Mouse (Mus musculus) MEL (cell line): ENCODE results near the gene Mgat5. TPM values are rescaled to one million over a fixed set of nuclear protein-coding genes. Genes with fewer than 3 reads are reported as not detected.

ENCODE experiments used
- DNase-seq: peaks from one replicate; pipeline ENCODE4 v3.0.0; 2011; ENCODE audit warnings: low read depth, low spot score
- H3K27ac ChIP-seq: 2 replicates; pipeline ENCODE4 v1.5.1; 2012; ENCODE audit warnings: low read depth, mild to moderate bottlenecking, control low read depth, low read length, moderate library complexity; ENCODE audit not compliant: control insufficient read depth
- H3K27me3 ChIP-seq, 2 experiments: fragments of 150-350 bp in 1 of 2; sonication (generic) in 1 of 2; 2 replicates each; pipeline ENCODE4 v1.6.1; 2012; ENCODE audit warnings: low read length in 2 of 2, mild to moderate bottlenecking in 2 of 2, improper control_type of control experiment in 1 of 2, moderate library complexity in 1 of 2; ENCODE audit not compliant: insufficient read depth in 2 of 2, control insufficient read depth in 1 of 2
- H3K36me3 ChIP-seq, 2 experiments: 2 replicates each; pipeline ENCODE4 v1.6.1; 2012 to 2014; ENCODE audit warnings: low read length in 2 of 2, improper control_type of control experiment in 1 of 2, inconsistent platforms in 1 of 2, mild to moderate bottlenecking in 1 of 2; ENCODE audit not compliant: insufficient read depth in 2 of 2, control insufficient read depth in 1 of 2
- H3K4me1 ChIP-seq, 2 experiments: fragments of 150-350 bp in 1 of 2; sonication (generic) in 1 of 2; 2 replicates each; pipeline ENCODE4 v1.6.1; 2012; ENCODE audit warnings: low read length in 2 of 2, improper control_type of control experiment in 1 of 2, mild to moderate bottlenecking in 1 of 2; ENCODE audit not compliant: insufficient read depth in 2 of 2, control insufficient read depth in 1 of 2
- H3K4me3 ChIP-seq, 2 experiments: fragments of 150-350 bp in 1 of 2; sonication (generic) in 1 of 2; 2 replicates each; pipeline ENCODE4 v1.5.1; 2012; ENCODE audit warnings: low read depth in 2 of 2, low read length in 2 of 2, mild to moderate bottlenecking in 2 of 2, moderate library complexity in 2 of 2, control low read depth in 1 of 2, improper control_type of control experiment in 1 of 2; ENCODE audit not compliant: control insufficient read depth in 1 of 2, insufficient read depth in 1 of 2
- H3K79me2 ChIP-seq: 2 replicates; pipeline ENCODE4 v1.6.1; 2012; ENCODE audit warnings: mild to moderate bottlenecking, low read length, moderate library complexity; ENCODE audit not compliant: control insufficient read depth, poor library complexity, insufficient read depth
- H3K9ac ChIP-seq: 2 replicates; pipeline ENCODE4 v1.6.1; 2012; ENCODE audit warnings: low read depth, mild to moderate bottlenecking, control low read depth, low read length, moderate library complexity; ENCODE audit not compliant: control insufficient read depth, poor library complexity, severe bottlenecking
- H3K9me3 ChIP-seq: fragments of 150-350 bp; sonication (generic); replicated peaks from 2 replicates; pipeline ENCODE4 v1.6.1; 2012; ENCODE audit warnings: mild to moderate bottlenecking, low read length, improper control_type of control experiment, moderate library complexity; ENCODE audit not compliant: insufficient read depth
- BHLHE40 ChIP-seq: IDR thresholded peaks from 2 replicates; pipeline ENCODE4 v1.6.1; 2012; ENCODE audit warnings: low read depth, mild to moderate bottlenecking, inconsistent platforms, low read length, improper control_type of control experiment, borderline replicate concordance
- CTCF ChIP-seq, 3 experiments: IDR thresholded peaks in 2 of 3; conservative IDR thresholded peaks in 1 of 3; 2 replicates each; pipeline ENCODE4 v1.5.1; 2011 to 2012; ENCODE audit warnings: low read length in 3 of 3, low read depth in 2 of 3, mild to moderate bottlenecking in 2 of 3, improper control_type of control experiment in 1 of 3, inconsistent platforms in 1 of 3, mixed read lengths in 1 of 3, moderate library complexity in 1 of 3; ENCODE audit not compliant: control insufficient read depth in 1 of 3, insufficient read depth in 1 of 3, poor library complexity in 1 of 3, severe bottlenecking in 1 of 3
- E2F4 ChIP-seq: IDR thresholded peaks from 2 replicates; pipeline ENCODE4 v1.6.1; 2011; ENCODE audit warnings: low read depth, low read length, improper control_type of control experiment, borderline replicate concordance
- ELF1 ChIP-seq: IDR thresholded peaks from 2 replicates; pipeline ENCODE4 v1.6.1; 2014; ENCODE audit warnings: low read depth, mild to moderate bottlenecking, inconsistent platforms, low read length, improper control_type of control experiment, moderate library complexity
- EP300 ChIP-seq, 2 experiments: IDR thresholded peaks; 2 replicates each; pipeline ENCODE4 v1.6.1; 2011; ENCODE audit warnings: improper control_type of control experiment in 2 of 2, low read length in 2 of 2, low read depth in 1 of 2, mild to moderate bottlenecking in 1 of 2
- ETS1 ChIP-seq: IDR thresholded peaks from 2 replicates; pipeline ENCODE4 v1.6.1; 2012; ENCODE audit warnings: low read depth, mild to moderate bottlenecking, inconsistent platforms, low read length, improper control_type of control experiment, moderate library complexity
- HCFC1 ChIP-seq: IDR thresholded peaks from 2 replicates; pipeline ENCODE4 v1.6.1; 2012; ENCODE audit warnings: low read depth, mild to moderate bottlenecking, inconsistent platforms, low read length, improper control_type of control experiment, moderate library complexity
- JUND ChIP-seq: IDR thresholded peaks from 2 replicates; pipeline ENCODE4 v1.6.1; 2011; ENCODE audit warnings: low read depth, mild to moderate bottlenecking, improper control_type of control experiment, low read length
- MAFK ChIP-seq: IDR thresholded peaks from 2 replicates; pipeline ENCODE4 v1.6.1; 2011; ENCODE audit warnings: low read depth, mild to moderate bottlenecking, low read length, improper control_type of control experiment, borderline replicate concordance
- MAX ChIP-seq: IDR thresholded peaks from 2 replicates; pipeline ENCODE4 v1.6.1; 2011; ENCODE audit warnings: low read length, improper control_type of control experiment
- MXI1 ChIP-seq: IDR thresholded peaks from 2 replicates; pipeline ENCODE4 v1.6.1; 2011; ENCODE audit warnings: mild to moderate bottlenecking, low read depth, low read length, improper control_type of control experiment
- MYB ChIP-seq: IDR thresholded peaks from 2 replicates; pipeline ENCODE4 v1.6.1; 2011; ENCODE audit warnings: mild to moderate bottlenecking, low read depth, low read length, improper control_type of control experiment
- NRF1 ChIP-seq: IDR thresholded peaks from 2 replicates; pipeline ENCODE4 v1.6.1; 2014; ENCODE audit warnings: low read depth, mild to moderate bottlenecking, inconsistent platforms, low read length, improper control_type of control experiment, moderate library complexity; ENCODE audit not compliant: poor library complexity, insufficient read depth, severe bottlenecking
- POLR2A ChIP-seq, 2 experiments: IDR thresholded peaks; 2 replicates each; pipeline ENCODE4 v1.6.1; 2011 to 2012; ENCODE audit warnings: low read length in 2 of 2, mild to moderate bottlenecking in 2 of 2, control low read depth in 1 of 2, improper control_type of control experiment in 1 of 2, low read depth in 1 of 2, moderate library complexity in 1 of 2; ENCODE audit not compliant: control insufficient read depth in 1 of 2, insufficient read depth in 1 of 2, poor library complexity in 1 of 2
- POLR2AphosphoS5 ChIP-seq: IDR thresholded peaks from 2 replicates; pipeline ENCODE4 v1.6.1; 2012; ENCODE audit warnings: low read depth, borderline replicate concordance, mild to moderate bottlenecking, inconsistent platforms, low read length, moderate library complexity, mixed read lengths
- SIN3A ChIP-seq: IDR thresholded peaks from 2 replicates; pipeline ENCODE4 v1.6.1; 2012; ENCODE audit warnings: low read length, improper control_type of control experiment, inconsistent platforms
- SMC3 ChIP-seq: IDR thresholded peaks from 2 replicates; pipeline ENCODE4 v1.6.1; 2011; ENCODE audit warnings: low read depth, low read length, improper control_type of control experiment
- TAL1 ChIP-seq: IDR thresholded peaks from 2 replicates; pipeline ENCODE4 v1.6.1; 2012; ENCODE audit warnings: mild to moderate bottlenecking, inconsistent platforms, low read length, moderate library complexity, mixed read lengths
- TCF12 ChIP-seq: IDR thresholded peaks from 2 replicates; pipeline ENCODE4 v1.6.1; 2014; ENCODE audit warnings: low read depth, mild to moderate bottlenecking, inconsistent platforms, low read length, improper control_type of control experiment, moderate library complexity
- UBTF ChIP-seq: IDR thresholded peaks from 2 replicates; pipeline ENCODE4 v1.6.1; 2012; ENCODE audit warnings: low read depth, mild to moderate bottlenecking, inconsistent platforms, low read length, improper control_type of control experiment, moderate library complexity, borderline replicate concordance; ENCODE audit not compliant: insufficient read depth
- USF1 ChIP-seq: IDR thresholded peaks from 2 replicates; pipeline ENCODE4 v1.6.1; 2014; ENCODE audit warnings: low read depth, mild to moderate bottlenecking, inconsistent platforms, low read length, improper control_type of control experiment, moderate library complexity
- USF2 ChIP-seq, 2 experiments: IDR thresholded peaks; 2 replicates each; pipeline ENCODE4 v1.6.1; 2011 to 2012; ENCODE audit warnings: improper control_type of control experiment in 2 of 2, low read length in 2 of 2, borderline replicate concordance in 1 of 2, inconsistent platforms in 1 of 2, low read depth in 1 of 2, mild to moderate bottlenecking in 1 of 2; ENCODE audit not compliant: insufficient read depth in 1 of 2
- ZC3H11A ChIP-seq: IDR thresholded peaks from 2 replicates; pipeline ENCODE4 v1.6.1; 2012; ENCODE audit warnings: low read depth, mild to moderate bottlenecking, inconsistent platforms, low read length, improper control_type of control experiment
- ZKSCAN1 ChIP-seq: IDR thresholded peaks from 2 replicates; pipeline ENCODE4 v1.6.1; 2012; ENCODE audit warnings: low read depth, mild to moderate bottlenecking, inconsistent platforms, low read length, improper control_type of control experiment, moderate library complexity
- polyA plus RNA-seq, 2 experiments: library from polyadenylated mRNA; stranded (reverse) in 1 of 2; unstranded in 1 of 2; fragments of >175 nt in 1 of 2; fragments of >200 nt in 1 of 2; gene quantifications; 2 replicates each; pipeline versions ENCODE4 v1.2.1 to v1.2.4; 2012; ENCODE audit warnings: low replicate concordance in 2 of 2, low read depth in 1 of 2; ENCODE audit not compliant: insufficient read length in 2 of 2, insufficient read depth in 1 of 2, missing spikeins in 1 of 2
- total RNA-seq: library from RNA; depleted of rRNA; stranded (reverse); fragments of 300-350 nt; gene quantifications from 2 replicates; pipeline ENCODE4 v1.2.3, GENCODE M21; 2012

The Mgat5 gene
- total and polyA plus RNA-seq, 3 experiments = 6.9 to 9.5 TPM; not detected in 1

DNA sequence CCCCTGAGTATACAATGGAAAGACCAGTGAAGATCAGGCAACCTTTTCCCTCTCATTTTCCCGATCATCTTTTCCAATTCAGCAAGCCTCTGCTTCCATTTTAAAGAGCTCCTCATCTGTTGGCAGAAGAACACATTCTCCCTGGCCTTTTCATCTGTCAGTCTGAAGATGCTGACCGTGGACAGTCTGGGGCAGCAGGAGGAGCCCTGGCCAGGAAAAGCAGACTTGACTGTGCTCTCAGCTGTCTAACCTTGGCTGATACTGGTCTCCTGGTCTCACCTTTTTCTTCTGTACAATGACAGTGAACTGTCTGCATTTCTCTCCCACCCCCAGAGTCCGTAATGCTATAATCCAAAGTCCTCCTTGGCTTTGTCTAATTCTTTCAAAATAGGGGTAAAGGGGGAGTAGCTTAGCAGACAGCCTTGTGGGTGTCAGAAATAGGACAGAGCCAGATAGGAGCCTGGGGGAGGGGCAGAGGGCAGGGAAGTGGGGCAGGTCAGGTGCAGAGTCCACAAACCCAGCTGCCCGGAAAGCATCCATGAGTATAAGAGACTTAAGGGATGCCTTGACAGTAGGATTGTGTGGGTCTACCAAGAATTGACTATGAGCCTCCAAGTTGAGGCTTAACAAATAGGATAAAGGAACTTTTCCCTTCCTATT is 214.2 kb downstream of the Mgat5 start:
- no peak for DNase-seq
- Histone ChIP-seq H3K27ac (no peak overlapping the region), H3K27me3 (no peaks in the 10 kb centered on the region), H3K4me3 (no peak overlapping the region), H3K9ac (no peak overlapping the region), H3K36me3 (peaks cover 0 to 3% of the 10 kb centered on the region in 2 experiments; a peak in 2 of 4 replicates), H3K4me1 (no peaks in the 10 kb centered on the region), H3K9me3 (no peaks in the 10 kb centered on the region), H3K79me2 (no peaks in the 10 kb centered on the region)
- TF ChIP-seq SMC3 (no peak), BHLHE40 (no peak), MAFK (no peak), TCF12 (no peak), USF1 (no peak), E2F4 (no peak), UBTF (no peak), TAL1 (no peak), ELF1 (no peak), ETS1 (no peak), NRF1 (no peak), ZC3H11A (no peak), JUND (no peak), MXI1 (no peak), MAX (no peak), CTCF (IDR thresholded peaks at IDR 0.05 in 2 of 3, conservative IDR thresholded peaks at IDR 0.05 in 1 of 3; ENCODE audit: control insufficient read depth in 1 of 3, insufficient read depth in 1 of 3, low read depth in 2 of 3, low read length in 3 of 3, poor library complexity in 1 of 3, severe bottlenecking in 1 of 3) (no peak), MYB (no peak), EP300 (IDR thresholded peaks at IDR 0.05; ENCODE audit: low read depth in 1 of 2, low read length in 2 of 2) (no peak)

DNA sequence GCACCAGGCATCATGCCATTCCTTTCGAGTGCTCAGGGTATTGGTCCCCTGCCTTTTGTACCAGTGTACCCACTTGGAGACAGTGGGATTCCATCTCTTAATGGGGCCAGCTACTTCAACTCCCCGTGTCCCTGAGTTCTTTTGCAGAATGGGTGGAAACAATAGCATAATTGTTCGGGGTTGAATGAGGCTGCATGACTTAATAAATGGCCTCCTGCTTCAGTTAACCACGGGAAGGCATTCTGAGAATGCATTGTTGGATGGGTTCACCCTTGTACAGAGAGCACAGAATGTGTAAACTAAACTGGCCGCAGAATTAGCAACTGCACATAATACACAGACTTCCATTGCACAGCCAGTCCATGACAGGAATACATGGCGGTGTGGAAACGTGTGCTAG is 214.8 kb downstream of the Mgat5 start:
- DNase-seq = no peak
- Histone ChIP-seq H3K27ac (no peak overlapping the region), H3K9ac (no peak overlapping the region), H3K79me2 (no peaks in the 10 kb centered on the region), H3K27me3 (no peaks in the 10 kb centered on the region), H3K9me3 (no peaks in the 10 kb centered on the region), H3K4me3 (no peak overlapping the region), H3K4me1 (no peaks in the 10 kb centered on the region), H3K36me3 (peaks cover 0 to 3% of the 10 kb centered on the region in 2 experiments; a peak in 2 of 4 replicates)
- TF ChIP-seq ZKSCAN1 (no peak), HCFC1 (no peak), SIN3A (no peak), USF2 (IDR thresholded peaks at IDR 0.05; ENCODE audit: borderline replicate concordance in 1 of 2, insufficient read depth in 1 of 2, low read depth in 1 of 2, low read length in 2 of 2) (no peak), POLR2AphosphoS5 (no peak), BHLHE40 (no peak), POLR2A (IDR thresholded peaks at IDR 0.05; ENCODE audit: control insufficient read depth in 1 of 2, insufficient read depth in 1 of 2, low read depth in 1 of 2, low read length in 2 of 2, poor library complexity in 1 of 2) (no peak)
